Mouse (Mus musculus) neural tube, embryonic 14.5 days (tissue): ENCODE data around the gene Rnf150. TPM values are rescaled to one million over a fixed set of nuclear protein-coding genes. Genes with fewer than 3 reads are reported as not detected.

ENCODE experiments used
- ATAC-seq: fragments of 200-750 bp; cut with Nextera tagmentation; 2 replicates; pipeline ENCODE4 v1.8.0; 2017; ENCODE audit warnings: low read depth, mild to moderate bottlenecking, moderate TSS enrichment, moderate library complexity
- H3K27ac ChIP-seq: fragments of 300-500 bp; sonication (generic); 2 replicates; pipeline ENCODE4 v1.5.1; 2014; ENCODE audit warnings: low read depth, mild to moderate bottlenecking, control low read depth, low read length, moderate library complexity, mixed read lengths
- H3K27me3 ChIP-seq: fragments of 300-500 bp; sonication (generic); 2 replicates; pipeline ENCODE4 v1.6.1; 2014; ENCODE audit warnings: low read length; ENCODE audit not compliant: control insufficient read depth, insufficient read depth
- H3K36me3 ChIP-seq: fragments of 300-500 bp; sonication (generic); 2 replicates; pipeline ENCODE4 v1.6.1; 2014; ENCODE audit warnings: low read length, mixed read lengths; ENCODE audit not compliant: control insufficient read depth, insufficient read depth
- H3K4me1 ChIP-seq: fragments of 300-500 bp; sonication (generic); 2 replicates; pipeline ENCODE4 v1.6.1; 2014; ENCODE audit warnings: low read length; ENCODE audit not compliant: control insufficient read depth, insufficient read depth
- H3K4me2 ChIP-seq: fragments of 300-500 bp; sonication (generic); 2 replicates; pipeline ENCODE4 v1.6.1; 2014; ENCODE audit warnings: mild to moderate bottlenecking, low read depth, low read length, control low read depth
- H3K4me3 ChIP-seq: fragments of 300-500 bp; sonication (generic); 2 replicates; pipeline ENCODE4 v1.5.1; 2014; ENCODE audit warnings: low read depth, low read length, control low read depth, mixed read lengths
- H3K9ac ChIP-seq: fragments of 300-500 bp; sonication (generic); replicated peaks from 2 replicates; pipeline ENCODE4 v1.6.1; 2014; ENCODE audit warnings: low read depth, mild to moderate bottlenecking, control low read depth, low read length, mixed read lengths
- H3K9me3 ChIP-seq: fragments of 300-500 bp; sonication (generic); 2 replicates; pipeline ENCODE4 v1.6.1; 2016; ENCODE audit warnings: low read length; ENCODE audit not compliant: control insufficient read depth
- WGBS: fragments of 180-500 bp; shearing (Covaris S2); extraction: QIAGEN DNeasy Blood & Tissue Kit; methylation state at CpG from one replicate; pipeline ENCODE4 v1.1.7; 2014; 5-methylcytosine and 5-hydroxymethylcytosine counted together
- polyA plus RNA-seq: library from polyadenylated mRNA; unstranded; fragments of >200 nt; fragmentation: Nextera tagmentation; extraction: Ambion mirVana; gene quantifications from 2 replicates; pipeline ENCODE4 v1.2.1, GENCODE M21; 2014

The Rnf150 gene
- polyA plus RNA-seq, 1 experiment from 2014 or later, result 3.8 TPM

DNA sequence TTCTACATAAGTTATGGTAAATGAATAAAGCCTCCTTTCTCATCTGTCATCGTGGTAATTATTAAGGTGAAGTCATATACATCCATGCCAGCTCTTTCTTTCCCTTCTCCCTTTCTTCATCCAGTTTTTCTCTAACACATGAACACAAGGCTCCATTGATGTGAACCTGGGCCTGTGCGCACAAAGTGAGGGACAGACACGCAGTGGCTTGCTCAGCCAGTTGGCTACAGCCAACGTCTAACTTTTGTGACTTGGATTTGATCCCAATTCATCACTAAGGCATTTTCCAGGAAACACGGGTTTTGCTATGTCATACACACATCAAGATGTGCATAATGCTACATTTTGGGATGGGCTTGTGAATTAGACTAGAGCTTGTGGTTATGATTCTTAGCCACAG, 146.3 kb downstream of the Rnf150 start:
- no peaks in the 10 kb centered on the region for H3K9me3 ChIP-seq
- no peak overlapping the region for H3K4me3 ChIP-seq
- H3K36me3 ChIP-seq, result no peaks in the 10 kb centered on the region
- H3K9ac ChIP-seq, result no peak overlapping the region
- H3K27me3 ChIP-seq, result no peaks in the 10 kb centered on the region
- ATAC-seq, result no peak
- WGBS, result 91% methylated on average over 5 of the region's 5 CpGs
- H3K4me2 ChIP-seq, result no peak overlapping the region
- no peak overlapping the region for H3K27ac ChIP-seq
- no peaks in the 10 kb centered on the region for H3K4me1 ChIP-seq

DNA sequence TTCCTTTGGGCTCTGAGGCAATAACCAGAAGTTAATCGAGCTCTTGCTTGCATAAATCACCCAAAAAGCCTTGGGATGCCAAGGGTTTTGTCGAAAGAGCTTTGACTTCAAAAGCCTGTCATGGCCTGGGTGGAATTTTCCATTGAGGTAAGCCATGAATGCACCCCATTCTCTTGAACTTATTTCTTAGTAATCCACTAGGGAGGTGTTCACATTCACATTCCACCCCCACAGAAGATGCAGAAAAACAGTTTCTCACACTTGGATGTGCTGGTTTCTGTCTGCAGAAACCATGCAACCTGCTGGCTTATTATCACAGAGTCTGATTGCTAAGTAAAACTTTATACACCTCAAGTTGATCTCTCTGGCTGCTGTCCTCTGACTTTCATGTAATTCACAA, 148.1 kb downstream of the Rnf150 start:
- no peak for ATAC-seq
- WGBS, result 34% methylated on average over 2 of the region's 2 CpGs
- no peaks in the 10 kb centered on the region for H3K36me3 ChIP-seq

DNA sequence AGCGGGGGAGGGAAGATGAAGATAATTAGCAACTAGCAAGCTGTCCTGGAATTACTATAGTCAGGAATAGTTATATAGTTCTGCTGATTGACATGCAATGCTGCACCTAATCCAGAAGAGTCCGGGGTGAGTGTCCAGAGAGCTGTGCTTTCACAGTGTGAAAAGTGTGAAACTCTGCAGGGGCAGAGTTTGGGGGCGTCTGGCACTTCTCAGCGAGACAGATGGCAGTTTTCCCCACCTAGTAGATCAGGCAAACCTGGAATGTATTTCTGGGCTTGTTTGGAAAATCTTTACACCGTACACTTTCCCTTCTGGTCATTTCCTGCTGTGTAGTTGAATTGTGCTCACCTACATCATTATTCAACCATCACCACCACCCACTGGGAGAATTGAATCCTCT, 148.6 kb downstream of the Rnf150 start:
- WGBS, result 45% methylated on average over 5 of the region's 5 CpGs
- H3K4me3 ChIP-seq, result no peak overlapping the region
- no peaks in the 10 kb centered on the region for H3K4me1 ChIP-seq
- H3K4me2 ChIP-seq, result no peak overlapping the region
- no peak overlapping the region for H3K27ac ChIP-seq
- H3K9me3 ChIP-seq, result no peaks in the 10 kb centered on the region
- H3K27me3 ChIP-seq, result no peaks in the 10 kb centered on the region
- no peak for ATAC-seq
- no peaks in the 10 kb centered on the region for H3K36me3 ChIP-seq
- H3K9ac ChIP-seq, result no peak overlapping the region

More for the DNA sequence above, 148.1 kb downstream of the Rnf150 start:
- Histone ChIP-seq H3K9me3 (no peaks in the 10 kb centered on the region), H3K4me3 (no peak overlapping the region), H3K27me3 (no peaks in the 10 kb centered on the region), H3K4me1 (no peaks in the 10 kb centered on the region), H3K9ac (no peak overlapping the region), H3K27ac (no peak overlapping the region), H3K4me2 (no peak overlapping the region)

DNA sequence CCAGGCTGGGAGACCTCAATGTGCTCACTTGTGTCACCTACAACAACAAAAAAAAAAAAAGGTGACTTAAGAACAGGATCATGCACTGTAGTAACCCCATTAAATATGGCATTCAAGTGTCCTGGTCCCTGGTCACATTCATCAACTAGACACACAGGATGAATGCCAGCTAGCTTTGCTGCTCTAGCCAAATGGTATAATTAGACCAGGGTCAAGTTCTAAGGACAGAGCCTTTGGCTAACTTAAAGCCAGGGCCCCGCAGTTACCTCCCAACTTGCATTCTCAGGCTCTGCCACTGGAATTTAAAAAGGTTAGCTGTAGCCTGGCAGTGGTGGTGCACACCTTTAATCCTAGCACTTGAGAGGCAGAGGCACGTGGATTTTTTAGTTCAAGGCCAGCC, 165.1 kb downstream of the Rnf150 start:
- Histone ChIP-seq H3K36me3 (no peaks in the 10 kb centered on the region), H3K4me2 (no peak overlapping the region), H3K9me3 (no peaks in the 10 kb centered on the region), H3K27ac (no peak overlapping the region), H3K27me3 (no peaks in the 10 kb centered on the region), H3K4me3 (no peak overlapping the region), H3K4me1 (no peaks in the 10 kb centered on the region), H3K9ac (no peak overlapping the region)
- no peak for ATAC-seq
- WGBS, result 74% methylated on average over 2 of the region's 2 CpGs

DNA sequence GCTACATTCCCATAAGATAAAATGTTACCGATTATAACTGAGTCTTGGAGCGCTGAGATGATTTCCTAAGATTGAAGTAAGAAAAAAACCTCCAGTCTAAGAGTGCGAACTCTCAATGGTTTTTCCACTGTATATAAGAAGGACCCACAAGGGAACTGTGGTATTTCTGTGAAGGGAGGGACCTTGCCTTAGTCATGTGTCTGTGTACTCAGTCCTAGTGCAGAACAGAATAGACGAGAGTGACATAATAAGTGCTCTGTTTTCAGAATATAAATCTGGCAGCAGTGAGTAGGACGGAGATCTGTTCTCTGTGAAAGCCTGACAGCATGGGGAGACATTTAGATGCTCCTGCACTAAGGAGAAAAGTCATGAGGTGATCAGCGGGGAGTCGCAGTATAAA, 169.6 kb downstream of the Rnf150 start:
- Histone ChIP-seq H3K36me3 (no peaks in the 10 kb centered on the region), H3K4me2 (no peak overlapping the region), H3K9ac (no peak overlapping the region), H3K27me3 (no peaks in the 10 kb centered on the region), H3K27ac (no peak overlapping the region), H3K4me1 (no peaks in the 10 kb centered on the region), H3K4me3 (no peak overlapping the region), H3K9me3 (no peaks in the 10 kb centered on the region)
- peak; percentile 31; the same call in 1 of the 2 replicates for ATAC-seq
- WGBS, result 47% methylated on average over 7 of the region's 7 CpGs

DNA sequence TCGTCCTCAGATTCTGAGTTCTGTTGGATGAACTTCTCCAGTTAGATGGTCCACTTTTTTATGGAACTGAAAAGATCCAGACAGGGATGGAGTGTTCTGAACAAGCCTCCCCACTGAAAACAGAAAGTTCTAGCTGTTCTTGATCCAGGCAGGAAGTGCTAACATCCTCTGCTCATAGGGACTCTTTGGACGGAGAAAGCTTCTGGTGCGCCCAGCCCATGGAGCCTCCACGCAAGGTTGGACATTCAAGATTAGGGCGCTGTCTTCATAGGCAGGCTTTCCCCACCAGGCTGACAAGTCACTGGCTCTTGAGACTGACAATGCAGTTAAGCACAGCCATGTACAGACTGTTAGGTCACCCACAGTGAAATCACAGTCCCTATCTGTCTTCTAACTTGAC, 172.0 kb downstream of the Rnf150 start:
- Histone ChIP-seq H3K9ac (no peak overlapping the region), H3K27me3 (no peaks in the 10 kb centered on the region), H3K4me2 (no peak overlapping the region), H3K4me1 (no peaks in the 10 kb centered on the region), H3K9me3 (no peaks in the 10 kb centered on the region), H3K27ac (no peak overlapping the region), H3K4me3 (no peak overlapping the region), H3K36me3 (no peaks in the 10 kb centered on the region)
- ATAC-seq, result no peak
- WGBS, result 96% methylated on average over 5 of the region's 5 CpGs

DNA sequence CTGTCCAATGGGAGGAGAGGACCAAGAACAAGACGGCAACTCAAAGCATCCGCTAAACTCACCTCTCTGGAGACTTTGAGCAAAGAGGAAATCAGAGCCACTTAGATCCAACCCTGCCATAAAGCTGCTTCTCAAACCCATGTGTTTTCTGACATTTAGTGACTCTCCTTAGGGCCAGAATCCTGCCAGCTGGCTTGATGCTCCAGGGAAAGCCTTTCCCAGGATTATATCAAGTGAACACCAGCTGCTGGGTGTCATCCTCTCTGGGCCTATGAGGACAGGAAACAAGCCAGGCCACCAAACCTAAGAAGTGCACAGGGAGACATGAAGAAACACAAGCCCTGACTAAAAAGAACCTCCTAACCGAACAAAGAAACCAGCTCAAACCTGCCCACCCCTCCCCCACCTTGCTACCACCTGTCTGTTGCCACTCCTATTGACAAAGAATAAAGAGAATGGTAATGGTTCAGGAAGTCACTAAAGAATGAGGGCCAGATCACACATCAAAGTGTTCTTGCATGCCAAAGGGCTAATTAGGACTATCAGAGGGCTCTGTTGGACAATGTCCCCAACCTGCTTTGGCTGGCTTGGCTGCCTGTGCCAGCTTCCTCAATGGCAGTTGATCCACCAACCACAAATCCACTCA, 173.5 kb downstream of the Rnf150 start:
- Histone ChIP-seq H3K27ac (no peak overlapping the region), H3K36me3 (no peaks in the 10 kb centered on the region), H3K27me3 (no peaks in the 10 kb centered on the region), H3K9ac (no peak overlapping the region), H3K4me1 (no peaks in the 10 kb centered on the region), H3K4me2 (no peak overlapping the region), H3K4me3 (no peak overlapping the region), H3K9me3 (no peaks in the 10 kb centered on the region)
- WGBS, result 74% methylated on average over 3 of the region's 3 CpGs
- no peak for ATAC-seq

DNA sequence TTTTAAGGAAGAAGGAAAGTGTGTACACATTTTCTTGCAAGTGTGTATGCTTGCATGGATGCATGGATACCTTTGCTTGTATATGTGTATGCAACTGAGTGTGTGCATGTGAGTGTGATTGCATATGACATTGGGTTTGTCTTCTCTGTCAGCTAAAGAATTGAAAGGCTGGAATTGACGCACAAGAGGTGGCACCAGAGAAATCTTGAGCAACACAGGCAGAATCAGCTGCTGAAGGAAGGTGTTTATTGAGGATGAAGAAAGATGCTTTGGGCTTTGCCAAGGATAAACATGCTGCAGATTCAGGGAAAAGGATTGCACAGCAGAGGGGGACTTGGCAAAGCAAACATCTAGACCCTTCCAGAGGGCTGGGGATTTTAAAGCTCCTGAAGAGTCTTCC, 174.2 kb downstream of the Rnf150 start:
- Histone ChIP-seq H3K36me3 (no peaks in the 10 kb centered on the region), H3K9ac (no peak overlapping the region), H3K4me1 (no peaks in the 10 kb centered on the region), H3K4me3 (no peak overlapping the region), H3K9me3 (no peaks in the 10 kb centered on the region), H3K27me3 (no peaks in the 10 kb centered on the region), H3K27ac (no peak overlapping the region), H3K4me2 (no peak overlapping the region)
- no peak for ATAC-seq
- 90% methylated on average over 1 of the region's 1 CpGs for WGBS

DNA sequence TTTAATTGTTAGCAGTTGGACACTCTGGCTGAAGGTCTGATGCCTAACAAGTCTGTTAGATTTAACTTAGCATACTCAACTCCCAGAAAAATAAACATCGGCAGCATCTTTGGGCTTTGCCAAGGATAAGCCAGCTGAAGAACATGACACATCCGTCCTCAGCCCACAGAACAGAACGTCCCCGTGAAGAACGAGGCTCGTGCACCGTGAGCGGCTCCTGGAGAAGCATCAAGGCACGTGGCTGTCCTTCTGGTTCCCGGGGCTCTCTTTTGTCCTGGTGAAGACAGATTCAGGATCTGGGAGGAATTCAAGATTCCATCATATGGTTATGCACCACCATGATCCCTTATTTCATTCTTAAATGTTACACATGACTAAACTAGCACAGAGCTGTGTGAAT, 175.4 kb downstream of the Rnf150 start:
- H3K36me3 ChIP-seq, result no peaks in the 10 kb centered on the region
- H3K9ac ChIP-seq, result no peak overlapping the region
- H3K27ac ChIP-seq, result no peak overlapping the region
- no peaks in the 10 kb centered on the region for H3K4me1 ChIP-seq
- H3K27me3 ChIP-seq, result no peaks in the 10 kb centered on the region
- 92% methylated on average over 10 of the region's 10 CpGs for WGBS
- H3K9me3 ChIP-seq, result no peaks in the 10 kb centered on the region
- H3K4me2 ChIP-seq, result no peak overlapping the region
- no peak overlapping the region for H3K4me3 ChIP-seq
- ATAC-seq, result no peak
